Mouse (Mus musculus) heart, embryonic 13.5 days (tissue): ENCODE measurements around the gene Tec. TPM values are rescaled to one million over a fixed set of nuclear protein-coding genes. Genes with fewer than 3 reads are reported as not detected.
A peak's percentile ranks its signal among the peaks of the same experiment; 100 is the strongest.

Experiments used
- ATAC-seq: fragments of 200-750 bp; cut with Nextera tagmentation; 2 replicates; pipeline ENCODE4 v1.8.0; 2017; ENCODE audit warnings: moderate TSS enrichment; ENCODE audit not compliant: insufficient number of reproducible peaks, low FRiP score, low TSS enrichment; ENCODE audit errors: extremely low read depth
- H3K27ac ChIP-seq: fragments of 300-500 bp; sonication (generic); replicated peaks from 2 replicates; pipeline ENCODE4 v1.5.1; 2015; ENCODE audit warnings: moderate library complexity, mild to moderate bottlenecking, inconsistent platforms
- H3K27me3 ChIP-seq: fragments of 300-500 bp; sonication (generic); replicated peaks from 2 replicates; pipeline ENCODE4 v1.6.1; 2015; ENCODE audit warnings: mild to moderate bottlenecking, inconsistent platforms
- H3K36me3 ChIP-seq: fragments of 300-500 bp; sonication (generic); 2 replicates; pipeline ENCODE4 v1.6.1; 2015; ENCODE audit warnings: mild to moderate bottlenecking, inconsistent platforms
- H3K4me1 ChIP-seq: fragments of 300-500 bp; sonication (generic); 2 replicates; pipeline ENCODE4 v1.6.1; 2015; ENCODE audit warnings: inconsistent platforms
- H3K4me2 ChIP-seq: fragments of 300-500 bp; sonication (generic); 2 replicates; pipeline ENCODE4 v1.6.1; 2015; ENCODE audit warnings: inconsistent platforms, mild to moderate bottlenecking, moderate library complexity
- H3K4me3 ChIP-seq: fragments of 300-500 bp; sonication (generic); 2 replicates; pipeline ENCODE4 v1.5.1; 2015; ENCODE audit warnings: moderate library complexity, mild to moderate bottlenecking, inconsistent platforms
- H3K9ac ChIP-seq: fragments of 300-500 bp; sonication (generic); 2 replicates; pipeline ENCODE4 v1.6.1; 2015; ENCODE audit warnings: inconsistent platforms, mild to moderate bottlenecking, moderate library complexity
- H3K9me3 ChIP-seq: fragments of 300-500 bp; sonication (generic); 2 replicates; pipeline ENCODE4 v1.6.1; 2016; ENCODE audit warnings: inconsistent platforms
- WGBS: fragments of 180-500 bp; shearing (Covaris S2); methylation state at CpG from one replicate; pipeline ENCODE4 v1.1.7; 2015; ENCODE audit warnings: mixed read lengths; 5-methylcytosine and 5-hydroxymethylcytosine counted together
- polyA plus RNA-seq: library from polyadenylated mRNA; unstranded; fragments of >200 nt; fragmentation: Nextera tagmentation; extraction: Ambion mirVana; gene quantifications from 2 replicates; pipeline ENCODE4 v1.2.1, GENCODE M21; 2015

The Tec gene
- polyA plus RNA-seq, 1 experiment from 2014 or later = 15.1 TPM

- no peaks in the 10 kb centered on the region for H3K27me3 ChIP-seq
- WGBS = 48% methylated on average over 18 of the region's 18 CpGs
- peaks cover 55% of the 10 kb centered on the region for H3K4me1 ChIP-seq
- H3K9me3 ChIP-seq = no peaks in the 10 kb centered on the region
- H3K36me3 ChIP-seq = no peaks in the 10 kb centered on the region
- H3K4me3 ChIP-seq = no peak overlapping the region
- ATAC-seq = peak; percentile 72; the same call in 1 of the 2 replicates
- H3K4me2 ChIP-seq = peak overlapping the region; percentile 36
- H3K9ac ChIP-seq = peak overlapping the region; percentile 63; the same call in 1 of the 2 replicates
- H3K27ac ChIP-seq = peak overlapping the region; percentile 96
Observed at GRCm38 (mm10) chr5:72904903-72905790, 36.9 kb upstream of the Tec start.

DNA sequence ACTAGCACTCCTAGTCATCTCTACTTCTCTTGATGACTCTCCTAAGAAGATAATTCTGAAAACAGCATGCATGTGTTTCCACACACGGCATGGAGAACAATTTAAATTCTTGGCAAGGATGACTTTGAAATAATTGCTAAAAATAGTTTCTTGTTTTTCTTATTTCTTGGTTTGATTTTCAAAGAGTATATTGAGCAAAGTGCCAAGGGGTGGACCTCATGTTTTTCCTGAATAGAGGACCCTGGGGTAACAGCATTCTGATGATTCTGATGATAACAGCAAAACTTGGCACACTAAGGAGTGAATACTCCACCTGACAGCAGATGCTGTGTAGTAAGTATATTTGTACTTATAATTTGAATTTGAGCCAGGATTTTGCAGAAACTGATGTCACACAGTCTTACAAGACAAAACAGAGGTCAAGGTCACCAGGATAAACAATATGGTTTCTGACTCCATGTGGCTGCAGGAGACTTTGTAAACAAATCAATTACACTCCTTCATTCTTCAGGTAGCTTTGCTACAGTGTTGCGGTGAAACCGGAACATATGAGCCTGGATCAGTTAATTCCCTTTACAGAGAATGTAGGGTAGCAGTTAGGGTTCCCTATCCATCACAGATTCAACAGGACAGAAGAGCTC, 34.7 kb upstream of the Tec start:
- no peaks in the 10 kb centered on the region for H3K27me3 ChIP-seq
- H3K9ac ChIP-seq = no peak overlapping the region
- H3K4me2 ChIP-seq = no peak overlapping the region
- ATAC-seq = no peak
- H3K36me3 ChIP-seq = no peaks in the 10 kb centered on the region
- WGBS = 67% methylated on average over 3 of the region's 3 CpGs
- no peak overlapping the region for H3K4me3 ChIP-seq
- peak overlapping the region; percentile 69 for H3K27ac ChIP-seq
- H3K4me1 ChIP-seq = peaks cover 51% of the 10 kb centered on the region
- no peaks in the 10 kb centered on the region for H3K9me3 ChIP-seq

DNA sequence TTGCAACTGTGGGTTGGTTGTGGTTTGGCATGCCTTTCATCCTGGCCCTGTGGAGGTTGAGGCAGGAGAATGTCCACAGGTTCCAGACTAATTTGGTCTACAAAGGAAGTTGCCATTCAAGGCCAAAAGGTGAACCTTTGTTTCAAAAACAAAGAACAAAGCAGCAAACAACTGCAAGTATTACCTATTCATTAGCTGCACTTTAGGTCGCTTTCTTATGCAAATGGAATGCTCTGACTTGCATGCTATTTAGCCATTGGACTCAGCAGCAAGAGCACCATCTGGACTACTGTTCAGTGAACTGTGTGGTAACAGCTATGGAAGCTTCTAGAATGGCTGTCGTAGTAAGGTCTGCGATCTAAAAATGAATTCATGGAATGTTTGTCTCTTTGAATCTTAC, 34.0 kb upstream of the Tec start:
- no peaks in the 10 kb centered on the region for H3K36me3 ChIP-seq
- no peak for ATAC-seq
- 87% methylated on average over 3 of the region's 3 CpGs for WGBS
- H3K4me2 ChIP-seq = no peak overlapping the region
- no peak overlapping the region for H3K4me3 ChIP-seq
- no peaks in the 10 kb centered on the region for H3K27me3 ChIP-seq
- no peak overlapping the region for H3K9ac ChIP-seq
- peak overlapping the region; percentile 69 for H3K27ac ChIP-seq
- peaks cover 51% of the 10 kb centered on the region for H3K4me1 ChIP-seq
- H3K9me3 ChIP-seq = no peaks in the 10 kb centered on the region

DNA sequence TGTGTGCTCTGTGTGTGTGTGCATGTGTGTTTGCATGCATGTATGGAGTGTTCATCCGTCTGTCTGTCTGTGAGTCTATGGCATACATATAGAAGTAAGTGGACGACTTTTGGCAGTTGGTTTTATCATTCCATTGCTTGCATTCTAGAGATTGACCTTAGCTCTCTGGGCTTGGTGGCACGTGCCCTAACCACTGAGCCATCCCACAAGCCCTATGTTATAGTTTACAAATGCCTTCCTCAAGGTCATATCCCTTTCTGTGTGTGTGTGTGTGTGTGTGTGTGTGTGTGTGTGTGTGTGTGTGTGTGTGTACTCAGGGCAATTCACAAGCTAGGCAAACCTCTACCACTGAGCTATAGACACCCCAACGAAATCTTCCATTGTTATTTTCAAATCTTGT, 33.6 kb upstream of the Tec start:
- H3K27me3 ChIP-seq = no peaks in the 10 kb centered on the region
- no peak overlapping the region for H3K4me2 ChIP-seq
- no peak for ATAC-seq
- H3K4me3 ChIP-seq = no peak overlapping the region
- WGBS = 79% methylated on average over 4 of the region's 4 CpGs
- H3K4me1 ChIP-seq = peaks cover 54% of the 10 kb centered on the region
- H3K36me3 ChIP-seq = no peaks in the 10 kb centered on the region
- H3K27ac ChIP-seq = no peak overlapping the region
- no peak overlapping the region for H3K9ac ChIP-seq
- H3K9me3 ChIP-seq = no peaks in the 10 kb centered on the region

GRCm38 (mm10) chr5:72899255-72899654, 31.0 kb upstream of the Tec start:
- H3K9me3 ChIP-seq = no peaks in the 10 kb centered on the region
- H3K4me2 ChIP-seq = no peak overlapping the region
- 54% methylated on average over 8 of the region's 8 CpGs for whole genome bisulfite sequencing
- no peak for ATAC-seq
- no peaks in the 10 kb centered on the region for H3K36me3 ChIP-seq
- no peak overlapping the region for H3K9ac ChIP-seq
- H3K4me3 ChIP-seq = no peak overlapping the region
- peaks cover 60% of the 10 kb centered on the region for H3K4me1 ChIP-seq
- H3K27me3 ChIP-seq = no peaks in the 10 kb centered on the region
- H3K27ac ChIP-seq = no peak overlapping the region

GRCm38 (mm10) chr5:72897998-72898397, 29.7 kb upstream of the Tec start:
- Histone ChIP-seq H3K27me3 (no peaks in the 10 kb centered on the region), H3K27ac (peak overlapping the region; percentile 36), H3K4me1 (peaks cover 54% of the 10 kb centered on the region), H3K4me3 (no peak overlapping the region), H3K9ac (no peak overlapping the region), H3K4me2 (no peak overlapping the region), H3K36me3 (no peaks in the 10 kb centered on the region), H3K9me3 (no peaks in the 10 kb centered on the region)
- 55% methylated on average over 6 of the region's 6 CpGs for WGBS
- no peak for ATAC-seq

GRCm38 (mm10) chr5:72896478-72897279, 28.4 kb upstream of the Tec start:
- Histone ChIP-seq H3K4me1 (peaks cover 45% of the 10 kb centered on the region), H3K27ac (peak overlapping the region; percentile 88), H3K9ac (no peak overlapping the region), H3K9me3 (no peaks in the 10 kb centered on the region), H3K36me3 (no peaks in the 10 kb centered on the region), H3K27me3 (no peaks in the 10 kb centered on the region), H3K4me2 (peak overlapping the region; percentile 19), H3K4me3 (no peak overlapping the region)
- ATAC-seq = peak; percentile 42; the same call in 1 of the 2 replicates
- 20% methylated on average over 18 of the region's 18 CpGs for WGBS

- Histone ChIP-seq H3K27me3 (no peaks in the 10 kb centered on the region), H3K9ac (no peak overlapping the region), H3K4me1 (peaks cover 48% of the 10 kb centered on the region), H3K4me3 (no peak overlapping the region), H3K9me3 (no peaks in the 10 kb centered on the region), H3K36me3 (no peaks in the 10 kb centered on the region), H3K4me2 (no peak overlapping the region), H3K27ac (peak overlapping the region; percentile 88)
- WGBS = 87% methylated on average over 11 of the region's 11 CpGs
- ATAC-seq = no peak
Observed at GRCm38 (mm10) chr5:72895261-72895660, 27.0 kb upstream of the Tec start.

- no peaks in the 10 kb centered on the region for H3K27me3 ChIP-seq
- H3K9me3 ChIP-seq = no peaks in the 10 kb centered on the region
- ATAC-seq = no peak
- no peaks in the 10 kb centered on the region for H3K36me3 ChIP-seq
- no peak overlapping the region for H3K27ac ChIP-seq
- H3K4me3 ChIP-seq = no peak overlapping the region
- H3K4me2 ChIP-seq = no peak overlapping the region
- no peak overlapping the region for H3K9ac ChIP-seq
- WGBS = 48% methylated on average over 5 of the region's 5 CpGs
- H3K4me1 ChIP-seq = peaks cover 40% of the 10 kb centered on the region
Observed at GRCm38 (mm10) chr5:72893987-72894386, 25.7 kb upstream of the Tec start.

GRCm38 (mm10) chr5:72891534-72891933, 23.3 kb upstream of the Tec start:
- H3K4me3 ChIP-seq = no peak overlapping the region
- no peak overlapping the region for H3K9ac ChIP-seq
- no peak overlapping the region for H3K27ac ChIP-seq
- WGBS = 2% methylated on average over 12 of the region's 12 CpGs
- no peaks in the 10 kb centered on the region for H3K9me3 ChIP-seq
- H3K4me2 ChIP-seq = peak overlapping the region; percentile 47
- no peaks in the 10 kb centered on the region for H3K36me3 ChIP-seq
- ATAC-seq = no peak
- H3K27me3 ChIP-seq = no peaks in the 10 kb centered on the region
- H3K4me1 ChIP-seq = peaks cover 24% of the 10 kb centered on the region

GRCm38 (mm10) chr5:72888260-72888659, 20.0 kb upstream of the Tec start:
- no peak for ATAC-seq
- Histone ChIP-seq H3K4me3 (no peak overlapping the region), H3K36me3 (no peaks in the 10 kb centered on the region), H3K4me1 (peaks cover 7% of the 10 kb centered on the region), H3K4me2 (no peak overlapping the region), H3K9ac (no peak overlapping the region), H3K27me3 (no peaks in the 10 kb centered on the region), H3K27ac (no peak overlapping the region), H3K9me3 (no peaks in the 10 kb centered on the region)
- WGBS = 88% methylated on average over 7 of the region's 7 CpGs
